Mouse (Mus musculus) megakaryocyte-erythroid progenitor cell, adult 5-6 weeks (primary cell): Measurements from ENCODE around the gene Pprc1. TPM values are rescaled to one million over a fixed set of nuclear protein-coding genes. Genes with fewer than 3 reads are reported as not detected.

Experiments
- ATAC-seq: replicated peaks from 2 replicates; pipeline ENCODE4 v1.8.0; 2016; ENCODE audit warnings: mild to moderate bottlenecking, inconsistent platforms; ENCODE audit not compliant: severe bottlenecking, poor library complexity, low FRiP score, low TSS enrichment
- total RNA-seq, 2 experiments: library from RNA; stranded (forward) in 1 of 2; stranded (reverse) in 1 of 2; fragments of 200-1000, 215-1000 nt in 1 of 2; fragments of >200 nt in 1 of 2; fragmentation: Nextera tagmentation in 1 of 2; gene quantifications; 2 replicates each; pipeline ENCODE4 v1.2.3; 2014 to 2017

Gene Pprc1
- total RNA-seq, 2 experiments from 2014 or later = 28.9 to 139 TPM

- ATAC-seq = no peak
Measured at GRCm38 (mm10) chr19:46049129-46049528, 4.4 kb downstream of the Pprc1 start.

- no peak for ATAC-seq
Measured at GRCm38 (mm10) chr19:46050462-46050861, 5.8 kb downstream of the Pprc1 start.

GRCm38 (mm10) chr19:46055752-46056387 lies 11.2 kb downstream of the Pprc1 start:
- peak; percentile 77 for ATAC-seq

- peak; percentile 91 for ATAC-seq
Measured at GRCm38 (mm10) chr19:46056388-46056946, 11.8 kb downstream of the Pprc1 start.

- peak; percentile 58 for ATAC-seq
Measured at GRCm38 (mm10) chr19:46056947-46057607, 12.4 kb downstream of the Pprc1 start.

- no peak for ATAC-seq
Measured at GRCm38 (mm10) chr19:46058466-46058865, 13.8 kb downstream of the Pprc1 start.

GRCm38 (mm10) chr19:46060845-46061244 lies 16.2 kb downstream of the Pprc1 start:
- peak; percentile 28 for ATAC-seq

GRCm38 (mm10) chr19:46068054-46068453 lies 23.4 kb downstream of the Pprc1 start:
- ATAC-seq = no peak

GRCm38 (mm10) chr19:46073285-46073684 lies 28.6 kb downstream of the Pprc1 start:
- ATAC-seq = no peak

- ATAC-seq = peak; percentile 32
Measured at GRCm38 (mm10) chr19:46074266-46074665, 29.6 kb downstream of the Pprc1 start.

- ATAC-seq = peak; percentile 93
Measured at GRCm38 (mm10) chr19:46075616-46076607, 31.2 kb downstream of the Pprc1 start, which contains the start of gene Nolc1. Nolc1 (plus strand) TSS chr19:46075863.

- ATAC-seq = no peak
Measured at GRCm38 (mm10) chr19:46078535-46078934, 33.8 kb downstream of the Pprc1 start.

GRCm38 (mm10) chr19:46085185-46085584 lies 40.5 kb downstream of the Pprc1 start:
- ATAC-seq = no peak

GRCm38 (mm10) chr19:46086337-46086736 lies 41.7 kb downstream of the Pprc1 start:
- ATAC-seq = peak; percentile 52; the same call in 1 of the 2 replicates

GRCm38 (mm10) chr19:46087871-46088270 lies 43.2 kb downstream of the Pprc1 start:
- no peak for ATAC-seq

- ATAC-seq = no peak
Measured at GRCm38 (mm10) chr19:46091641-46092040, 47.0 kb downstream of the Pprc1 start.

GRCm38 (mm10) chr19:46094144-46094543 lies 49.5 kb downstream of the Pprc1 start:
- ATAC-seq = no peak

GRCm38 (mm10) chr19:46095291-46095690 lies 50.6 kb downstream of the Pprc1 start:
- no peak for ATAC-seq

GRCm38 (mm10) chr19:46096396-46096795 lies 51.7 kb downstream of the Pprc1 start:
- ATAC-seq = no peak

GRCm38 (mm10) chr19:46099561-46099960 lies 54.9 kb downstream of the Pprc1 start:
- ATAC-seq = no peak
